Mouse (Mus musculus) hindbrain, embryonic 16.5 days (tissue): Measurements from ENCODE around the gene Cwc25. TPM values are rescaled to one million over a fixed set of nuclear protein-coding genes. Genes with fewer than 3 reads are reported as not detected.
A peak's percentile ranks its signal among the peaks of the same experiment; 100 is the strongest.

Source experiments
- ATAC-seq: fragments of 200-750 bp; cut with Nextera tagmentation; 2 replicates; pipeline ENCODE4 v1.8.0; 2017; ENCODE audit warnings: moderate TSS enrichment, moderate library complexity
- H3K27ac ChIP-seq: fragments of 300-500 bp; sonication (generic); 2 replicates; pipeline ENCODE4 v1.5.1; 2014; ENCODE audit warnings: low read depth, mild to moderate bottlenecking, control low read depth, low read length, moderate library complexity
- H3K27me3 ChIP-seq: fragments of 300-500 bp; sonication (generic); replicated peaks from 2 replicates; pipeline ENCODE4 v1.6.1; 2014; ENCODE audit warnings: low read length; ENCODE audit not compliant: control insufficient read depth, insufficient read depth
- H3K36me3 ChIP-seq: fragments of 300-500 bp; sonication (generic); 2 replicates; pipeline ENCODE4 v1.6.1; 2014; ENCODE audit warnings: mild to moderate bottlenecking, low read length, moderate library complexity, mixed read lengths; ENCODE audit not compliant: control insufficient read depth, insufficient read depth
- H3K4me1 ChIP-seq: fragments of 300-500 bp; sonication (generic); 2 replicates; pipeline ENCODE4 v1.6.1; 2014; ENCODE audit warnings: low read depth, low read length; ENCODE audit not compliant: control insufficient read depth, insufficient read depth
- H3K4me2 ChIP-seq: fragments of 300-500 bp; sonication (generic); 2 replicates; pipeline ENCODE4 v1.6.1; 2014; ENCODE audit warnings: mild to moderate bottlenecking, low read length, control low read depth, moderate library complexity
- H3K4me3 ChIP-seq: fragments of 300-500 bp; sonication (generic); 2 replicates; pipeline ENCODE4 v1.5.1; 2014; ENCODE audit warnings: mild to moderate bottlenecking, low read length, control low read depth, moderate library complexity
- H3K9ac ChIP-seq: fragments of 300-500 bp; sonication (generic); 2 replicates; pipeline ENCODE4 v1.6.1; 2014; ENCODE audit warnings: low read depth, mild to moderate bottlenecking, control low read depth, low read length, moderate library complexity
- H3K9me3 ChIP-seq: fragments of 300-500 bp; sonication (generic); 2 replicates; pipeline ENCODE4 v1.6.1; 2014; ENCODE audit warnings: mild to moderate bottlenecking, low read length, moderate library complexity; ENCODE audit not compliant: control insufficient read depth
- WGBS: fragments of 180-500 bp; shearing (Covaris S2); extraction: QIAGEN DNeasy Blood & Tissue Kit; methylation state at CpG from one replicate; pipeline ENCODE4 v1.1.7; 2014; 5-methylcytosine and 5-hydroxymethylcytosine counted together
- polyA plus RNA-seq: library from polyadenylated mRNA; unstranded; fragments of >200 nt; fragmentation: Nextera tagmentation; extraction: Ambion mirVana; gene quantifications from 2 replicates; pipeline ENCODE4 v1.2.1, GENCODE M21; 2015

Cwc25 gene
- polyA plus RNA-seq, 1 experiment from 2014 or later: 14.1 TPM

DNA sequence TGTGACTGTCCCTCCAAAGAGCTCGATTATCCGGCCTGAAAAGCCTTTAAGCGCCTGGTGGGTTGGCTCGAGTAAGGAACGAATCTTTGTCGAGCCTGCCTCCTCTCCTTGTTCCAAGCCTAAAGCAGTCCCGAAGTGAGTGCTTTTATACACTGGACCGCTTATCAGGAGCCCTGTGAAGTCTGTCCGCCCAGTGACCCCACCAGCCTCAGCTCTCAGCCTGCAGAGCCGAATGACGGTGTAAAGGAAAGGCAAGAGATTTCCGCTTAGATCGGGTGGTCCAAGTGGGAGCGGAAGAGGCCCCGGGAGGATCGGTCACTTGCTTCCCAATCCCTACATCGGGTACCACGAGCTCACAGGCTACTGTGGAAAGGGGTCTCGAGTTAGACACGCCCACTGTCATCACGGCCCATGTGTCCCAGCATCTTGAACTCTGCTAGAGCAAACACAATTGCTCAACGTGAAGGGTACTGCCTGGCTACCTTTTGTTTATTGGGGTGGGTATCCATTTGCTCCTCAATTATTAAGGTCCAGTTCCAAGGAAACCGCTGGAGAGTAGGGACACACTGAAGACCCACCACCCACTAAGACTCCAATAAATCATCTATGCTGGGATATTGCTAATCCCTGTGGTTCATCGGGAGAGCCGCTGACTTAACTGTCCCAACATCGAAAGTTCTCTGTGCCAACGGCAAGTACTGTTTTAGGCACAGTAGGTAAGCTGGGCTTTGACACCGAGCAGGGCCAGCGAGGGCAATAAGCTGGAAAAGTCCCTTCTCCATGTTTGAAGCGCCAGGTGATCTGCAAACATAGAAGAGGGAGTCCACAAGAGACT is 65.4 kb downstream of the Cwc25 start:
- peaks cover 42% of the 10 kb centered on the region for H3K4me1 ChIP-seq

DNA sequence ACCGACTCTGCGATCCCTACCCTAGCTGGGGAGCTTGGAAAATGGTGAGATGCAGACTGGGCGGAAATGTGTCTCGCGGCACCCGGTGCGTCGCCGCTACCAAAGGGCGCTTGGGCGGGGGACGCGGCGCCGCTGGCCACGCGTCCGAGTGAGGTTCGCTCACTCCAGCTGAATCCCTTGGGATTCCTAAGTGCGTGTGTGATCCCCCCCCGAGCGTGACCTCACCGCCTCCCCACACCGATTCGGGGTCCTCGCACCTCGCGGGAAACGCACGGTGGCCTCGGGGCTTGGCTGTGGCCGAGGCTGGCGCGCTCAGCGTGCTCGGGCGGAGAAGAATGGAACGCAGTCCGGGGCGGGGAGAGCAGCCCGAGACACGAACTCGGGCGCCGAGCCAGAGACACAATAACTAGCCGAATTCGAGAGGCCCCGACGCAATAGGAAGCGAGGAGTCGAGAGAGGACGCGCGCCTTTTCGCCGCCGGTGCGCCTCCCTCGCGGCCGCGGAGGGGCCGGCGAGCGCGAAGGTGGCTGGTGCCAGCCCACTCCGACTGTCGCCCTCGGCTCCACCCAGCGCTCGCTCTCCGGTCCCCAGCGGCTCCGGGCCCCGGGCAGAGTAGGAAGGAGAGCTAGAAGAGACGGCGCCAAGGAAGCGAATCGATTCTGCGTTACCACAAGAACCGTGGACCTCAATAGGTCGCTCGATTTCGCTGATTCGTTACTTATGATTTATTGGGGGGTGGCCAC is 66.2 kb downstream of the Cwc25 start, which contains the start of gene Pcgf2:
TSS of gene Pcgf2 (minus strand) at position 495 of the 743 bp plus-strand sequence.
- ATAC-seq: peak; percentile 7; the same call in 1 of the 2 replicates
- Histone ChIP-seq H3K9ac (peak within 1 kb of the TSS; percentile 92), H3K4me3 (peak within 1 kb of the TSS; percentile 86), H3K27me3 (no peaks in the 10 kb centered on the region), H3K36me3 (no peaks in the 10 kb centered on the region), H3K9me3 (no peaks in the 10 kb centered on the region), H3K4me2 (peak within 1 kb of the TSS; percentile 89), H3K4me1 (peaks cover 50% of the 10 kb centered on the region), H3K27ac (peak within 1 kb of the TSS; percentile 97)
- under 1% methylated on average over 83 of the region's 85 CpGs for WGBS

More for the DNA sequence above, 65.4 kb downstream of the Cwc25 start:
- Histone ChIP-seq H3K9ac (peak overlapping the region; percentile 92), H3K9me3 (no peaks in the 10 kb centered on the region), H3K36me3 (no peaks in the 10 kb centered on the region), H3K27ac (peak overlapping the region; percentile 97), H3K4me2 (peak overlapping the region; percentile 89), H3K4me3 (peak overlapping the region; percentile 86), H3K27me3 (no peaks in the 10 kb centered on the region)
- 17% methylated on average over 30 of the region's 30 CpGs for WGBS
- no peak for ATAC-seq

DNA sequence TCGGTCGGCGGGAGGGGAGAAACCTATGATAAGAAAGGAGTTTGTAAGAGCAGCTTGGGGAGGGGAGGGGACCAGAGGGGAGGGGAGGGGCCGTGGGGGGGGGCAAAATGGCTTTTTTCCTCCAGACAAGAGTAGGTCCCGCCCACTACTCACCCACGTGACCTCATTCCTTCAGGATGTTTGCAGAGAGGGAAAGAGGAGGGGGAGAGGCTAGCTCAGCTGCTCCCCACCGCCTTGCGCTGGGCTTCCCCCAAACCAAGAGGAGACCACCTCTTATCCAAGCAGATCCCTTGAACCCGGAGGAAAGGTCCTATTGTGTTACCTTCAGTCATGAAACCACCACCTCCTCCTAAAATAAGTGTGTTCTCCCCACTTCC is 66.7 kb downstream of the Cwc25 start:
- no peaks in the 10 kb centered on the region for H3K36me3 ChIP-seq
- peak overlapping the region; percentile 92 for H3K9ac ChIP-seq
- no peaks in the 10 kb centered on the region for H3K9me3 ChIP-seq
- H3K27ac ChIP-seq: peak overlapping the region; percentile 97
- H3K4me1 ChIP-seq: peaks cover 54% of the 10 kb centered on the region
- peak overlapping the region; percentile 89 for H3K4me2 ChIP-seq
- H3K4me3 ChIP-seq: peak overlapping the region; percentile 86
- WGBS: 0% methylated on average over 6 of the region's 9 CpGs
- peak; percentile 19; the same call in 1 of the 2 replicates for ATAC-seq
- no peaks in the 10 kb centered on the region for H3K27me3 ChIP-seq

DNA sequence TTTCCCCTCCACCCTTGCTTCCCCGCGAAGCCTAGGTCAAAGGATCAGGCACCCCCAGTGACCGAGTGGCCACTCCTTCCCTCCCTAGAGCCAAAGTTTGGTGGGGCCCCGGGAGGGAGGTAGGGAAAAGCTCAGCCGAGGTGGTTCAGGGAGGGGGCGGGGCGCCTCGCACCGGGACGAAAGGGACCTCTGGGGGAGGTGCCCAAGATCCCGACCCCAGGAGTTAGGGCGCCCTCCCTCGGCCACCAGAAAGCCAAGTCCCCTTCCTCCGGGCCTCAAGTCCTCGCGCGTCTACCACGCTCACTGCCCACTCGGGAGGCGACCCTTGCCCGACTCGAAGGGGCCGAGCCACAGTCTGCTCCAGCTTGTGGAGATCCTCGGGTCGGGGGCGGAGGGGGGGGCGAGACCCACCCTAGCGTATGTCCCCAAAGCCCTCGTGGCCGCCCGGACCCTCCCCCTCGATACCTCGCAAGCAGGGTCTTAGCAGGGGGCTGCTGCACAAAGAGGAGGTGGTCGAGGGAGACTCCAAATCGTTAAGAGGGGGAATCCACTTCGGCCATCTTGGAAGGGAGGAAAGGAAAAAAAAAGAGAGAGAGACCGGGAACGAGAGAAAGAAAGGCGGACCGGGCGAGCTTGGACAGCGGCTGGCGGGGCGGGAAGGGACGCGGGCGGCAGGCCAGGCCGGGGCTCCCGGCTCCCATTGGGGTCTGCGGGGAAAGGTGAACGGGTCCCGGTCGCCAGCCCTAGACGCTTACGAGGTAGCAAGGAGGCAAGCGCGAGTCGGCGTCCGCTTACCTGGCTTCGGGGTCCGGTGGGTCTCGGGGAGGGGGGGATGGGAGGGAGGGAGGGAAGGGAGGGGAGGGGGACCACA is 67.4 kb downstream of the Cwc25 start:
- H3K4me3 ChIP-seq: peak overlapping the region; percentile 86
- H3K27ac ChIP-seq: peak overlapping the region; percentile 97
- no peaks in the 10 kb centered on the region for H3K36me3 ChIP-seq
- no peaks in the 10 kb centered on the region for H3K9me3 ChIP-seq
- no peaks in the 10 kb centered on the region for H3K27me3 ChIP-seq
- H3K4me2 ChIP-seq: peak overlapping the region; percentile 89
- H3K4me1 ChIP-seq: peaks cover 54% of the 10 kb centered on the region
- peak overlapping the region; percentile 92 for H3K9ac ChIP-seq
- ATAC-seq: no peak
- WGBS: under 1% methylated on average over 63 of the region's 63 CpGs

DNA sequence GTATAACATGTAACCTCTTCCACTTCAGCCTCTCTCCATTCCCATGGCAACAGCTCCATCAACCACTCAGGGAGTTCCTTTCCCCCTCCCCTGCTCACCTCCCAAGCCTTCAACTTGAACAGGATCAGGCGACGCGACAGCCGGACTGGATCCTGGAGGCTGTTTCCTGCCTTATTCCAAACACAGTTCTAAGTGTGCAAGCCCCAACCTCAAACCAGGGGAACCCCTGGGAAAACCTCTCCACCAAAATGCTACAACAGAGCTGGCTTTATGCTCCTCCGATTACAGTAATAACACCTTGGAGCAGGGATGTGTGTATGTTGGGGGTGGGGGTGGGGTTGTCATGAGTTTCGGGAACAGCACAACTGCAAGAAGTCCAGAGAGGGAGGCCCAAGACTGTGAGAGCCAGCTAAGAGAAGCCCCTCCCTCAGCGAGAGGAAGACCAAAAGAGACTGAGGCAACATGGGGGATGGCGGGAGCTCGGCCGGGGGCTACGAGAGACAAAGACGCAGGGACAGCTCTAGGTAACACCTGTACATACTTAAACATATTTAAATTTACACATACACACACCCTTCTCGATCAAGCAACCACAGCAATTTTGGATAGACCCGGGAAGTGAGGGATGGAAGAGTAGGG is 68.3 kb downstream of the Cwc25 start:
- Histone ChIP-seq H3K36me3 (no peaks in the 10 kb centered on the region), H3K4me1 (peaks cover 56% of the 10 kb centered on the region), H3K9ac (peak overlapping the region; percentile 92), H3K9me3 (no peaks in the 10 kb centered on the region), H3K27ac (peak overlapping the region; percentile 97), H3K27me3 (no peaks in the 10 kb centered on the region), H3K4me3 (peak overlapping the region; percentile 86), H3K4me2 (peak overlapping the region; percentile 89)
- whole genome bisulfite sequencing: 1% methylated on average over 14 of the region's 14 CpGs
- ATAC-seq: no peak

DNA sequence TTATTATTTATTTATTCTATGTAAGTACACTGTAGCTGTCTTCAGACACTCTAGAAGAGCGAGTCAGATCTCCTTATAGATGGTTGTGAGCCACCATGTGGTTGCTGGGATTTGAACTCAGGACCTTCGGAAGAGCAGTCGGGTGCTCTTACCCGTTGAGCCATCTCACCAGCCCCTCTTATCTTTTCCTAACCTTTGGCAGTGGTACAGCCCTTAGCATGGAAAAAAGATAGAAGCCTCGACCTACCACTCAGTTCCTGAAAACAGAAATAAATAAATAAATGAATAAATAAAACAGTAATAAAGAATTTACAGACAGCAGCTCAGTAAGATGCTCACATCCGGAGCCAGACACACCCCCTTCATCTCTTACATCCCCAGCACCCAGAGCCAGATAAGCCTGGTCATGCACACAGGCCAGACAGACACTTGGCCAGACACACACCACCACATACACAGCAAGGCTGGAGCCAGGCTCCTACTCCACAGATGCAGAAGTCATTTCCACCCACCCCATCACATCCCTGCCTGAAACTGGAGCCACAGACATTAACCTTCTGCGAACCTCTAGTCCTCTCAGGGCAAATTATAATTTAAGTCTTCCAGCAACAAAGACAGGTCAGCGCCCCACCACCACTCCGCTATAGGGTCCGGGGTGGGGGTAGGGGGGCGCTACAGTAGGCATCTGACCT is 69.0 kb downstream of the Cwc25 start:
- no peaks in the 10 kb centered on the region for H3K9me3 ChIP-seq
- H3K4me2 ChIP-seq: peak overlapping the region; percentile 89
- peaks cover 56% of the 10 kb centered on the region for H3K4me1 ChIP-seq
- WGBS: 49% methylated on average over 11 of the region's 11 CpGs
- H3K4me3 ChIP-seq: peak overlapping the region; percentile 86
- H3K27ac ChIP-seq: peak overlapping the region; percentile 97
- H3K27me3 ChIP-seq: no peaks in the 10 kb centered on the region
- ATAC-seq: no peak
- H3K9ac ChIP-seq: peak overlapping the region; percentile 92
- no peaks in the 10 kb centered on the region for H3K36me3 ChIP-seq

DNA sequence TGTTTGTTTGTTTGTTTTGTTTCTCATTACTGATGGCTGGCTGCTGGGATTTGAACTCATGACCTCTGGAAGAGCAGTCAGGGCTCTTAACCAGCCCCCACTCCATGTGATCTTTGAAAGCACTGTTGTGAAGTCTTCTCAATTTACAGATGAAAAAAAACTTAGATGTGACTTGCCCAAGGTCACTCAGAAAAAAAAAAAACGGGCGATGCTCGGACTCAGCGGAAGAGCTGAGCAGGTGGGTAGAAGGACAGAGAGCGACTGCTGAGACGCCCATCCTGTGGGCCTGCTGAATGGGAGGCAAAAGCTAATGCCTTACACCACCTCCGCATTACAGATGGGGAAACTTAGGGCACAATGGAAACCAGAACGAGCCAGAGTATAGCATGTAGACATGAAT is 69.7 kb downstream of the Cwc25 start:
- 63% methylated on average over 8 of the region's 8 CpGs for WGBS
- H3K9ac ChIP-seq: no peak overlapping the region
- no peak overlapping the region for H3K27ac ChIP-seq
- H3K4me1 ChIP-seq: peaks cover 52% of the 10 kb centered on the region
- peak overlapping the region; percentile 89 for H3K4me2 ChIP-seq
- no peaks in the 10 kb centered on the region for H3K27me3 ChIP-seq
- H3K36me3 ChIP-seq: peaks cover 4% of the 10 kb centered on the region; the same call in 1 of the 2 replicates
- no peak overlapping the region; the same call in 1 of the 2 replicates for H3K4me3 ChIP-seq
- H3K9me3 ChIP-seq: no peaks in the 10 kb centered on the region
- no peak for ATAC-seq
